Mouse (Mus musculus): ENCODE data around the gene Trim37.

Gene Trim37

GRCm38 (mm10) chr11:87126824-87127816 lies at the start of gene Trim37:
Gene Trim37 (plus strand): TSS chr11:87127077.
- DNase-seq (ENCODE audit: low read depth, low spot score), result peak; percentile 96

- no peak for DNase-seq (ENCODE audit: low read depth, low spot score)
These were observed 43.2 kb upstream of the Trim37 start for GRCm38 (mm10) chr11:87083712-87084111.

- no peak for DNase-seq (ENCODE audit: low read depth, low spot score)
These were observed 41.4 kb upstream of the Trim37 start for GRCm38 (mm10) chr11:87085461-87085860.

DNA sequence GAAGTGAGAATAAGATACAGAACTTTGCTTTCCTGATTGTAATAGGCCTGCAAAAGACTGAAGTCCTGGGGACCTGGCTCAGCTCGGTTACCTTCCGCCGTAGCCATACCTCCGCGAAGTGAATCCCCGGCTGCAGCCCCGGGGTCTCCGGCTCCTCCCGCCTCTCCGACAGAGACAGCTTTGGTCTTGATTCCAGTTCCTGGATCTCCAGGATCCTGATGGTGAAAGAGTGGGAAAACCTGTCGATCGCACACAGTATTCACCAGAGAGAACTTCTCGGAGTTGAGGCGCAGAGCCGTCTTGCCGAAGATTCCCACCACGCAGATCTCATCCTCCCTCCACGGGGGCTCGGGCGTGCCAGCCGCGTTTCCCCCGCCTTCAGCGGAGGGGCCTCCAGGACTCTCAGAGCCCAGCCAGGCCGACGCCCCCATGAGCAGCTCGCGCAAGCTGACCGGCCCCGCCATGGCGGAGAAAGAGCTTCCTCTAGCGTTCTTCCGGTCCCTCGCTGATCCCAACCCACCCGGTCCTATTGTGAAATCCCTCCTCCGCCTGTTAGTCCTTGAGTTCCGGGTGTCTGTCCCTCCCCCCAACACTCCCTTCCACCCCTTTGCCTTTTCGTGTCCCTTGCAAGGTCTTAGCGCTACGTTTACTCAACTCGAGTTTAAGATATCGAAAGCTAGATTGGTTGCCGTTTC lies 40.4 kb upstream of the Trim37 start, which contains the start of gene Smg8:
TSS of gene Smg8 (minus strand) at position 485 of the 695 bp plus-strand sequence.
- peak; percentile 95 for DNase-seq (ENCODE audit: low read depth, low spot score)

- no peak for DNase-seq (ENCODE audit: low read depth, low spot score)
These were observed 39.7 kb upstream of the Trim37 start for GRCm38 (mm10) chr11:87087142-87087541.

DNA sequence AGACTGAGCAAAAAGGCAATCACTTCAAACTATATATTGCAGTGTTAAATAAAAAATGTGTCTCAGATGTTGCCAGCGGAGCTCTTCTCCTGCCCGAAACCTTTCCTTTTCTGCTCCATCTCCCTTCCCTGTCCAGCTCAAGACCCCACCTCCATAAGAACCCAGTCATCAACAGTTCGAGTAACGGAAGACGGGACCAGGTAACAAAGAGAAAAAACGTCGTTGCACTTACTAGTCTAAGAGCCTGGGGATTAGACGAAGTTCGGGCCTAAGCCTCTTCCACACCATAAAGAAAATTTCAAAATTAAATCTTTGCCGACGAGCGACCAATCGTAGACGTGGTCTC lies 18.5 kb upstream of the Trim37 start, which contains the start of gene Prr11:
TSS of gene Prr11 (minus strand) at position 300 of the 346 bp plus-strand sequence.
- DNase-seq (ENCODE audit: low read depth, low spot score), result no peak

DNA sequence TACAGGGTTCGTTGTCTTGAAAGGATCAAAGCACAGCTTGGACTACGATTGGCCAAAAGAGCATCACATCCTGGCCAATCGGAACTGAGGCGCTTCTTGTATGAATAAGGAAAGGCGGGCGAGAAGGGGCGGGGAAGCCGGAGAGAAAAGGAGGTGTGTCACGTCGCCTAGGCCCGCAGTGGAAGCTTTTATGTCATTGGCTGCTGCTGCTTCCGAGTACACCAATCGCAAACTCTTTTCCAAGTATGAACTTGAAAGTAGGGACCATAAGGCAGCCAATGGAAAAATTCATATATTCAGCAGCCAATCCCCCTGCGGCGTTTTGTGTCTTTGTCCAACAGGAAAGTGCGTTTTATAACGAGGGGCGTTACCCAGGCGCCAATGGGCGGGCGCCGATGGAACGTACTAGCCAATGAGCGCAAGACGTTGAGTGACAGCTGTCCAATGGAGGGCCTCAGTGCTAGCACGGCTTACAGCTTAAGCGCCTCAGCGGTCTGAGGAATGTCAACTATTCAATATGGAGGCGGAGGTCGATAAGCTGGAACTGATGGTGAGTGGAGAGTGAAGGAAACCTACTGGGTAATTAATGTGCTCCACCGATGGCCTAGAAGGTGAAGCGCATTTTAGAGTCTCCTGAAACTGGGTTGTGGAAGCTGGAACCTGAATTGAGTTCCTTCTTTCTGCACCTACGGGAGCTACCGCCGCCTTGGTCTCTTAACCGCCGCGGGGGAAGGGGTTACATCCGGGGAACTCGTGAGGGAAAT lies 17.9 kb upstream of the Trim37 start, which contains the start of gene Ska2:
TSS of gene Ska2 (plus strand) at position 480 of the 764 bp plus-strand sequence.
- DNase-seq (ENCODE audit: low read depth, low spot score), result peak; percentile 100

DNA sequence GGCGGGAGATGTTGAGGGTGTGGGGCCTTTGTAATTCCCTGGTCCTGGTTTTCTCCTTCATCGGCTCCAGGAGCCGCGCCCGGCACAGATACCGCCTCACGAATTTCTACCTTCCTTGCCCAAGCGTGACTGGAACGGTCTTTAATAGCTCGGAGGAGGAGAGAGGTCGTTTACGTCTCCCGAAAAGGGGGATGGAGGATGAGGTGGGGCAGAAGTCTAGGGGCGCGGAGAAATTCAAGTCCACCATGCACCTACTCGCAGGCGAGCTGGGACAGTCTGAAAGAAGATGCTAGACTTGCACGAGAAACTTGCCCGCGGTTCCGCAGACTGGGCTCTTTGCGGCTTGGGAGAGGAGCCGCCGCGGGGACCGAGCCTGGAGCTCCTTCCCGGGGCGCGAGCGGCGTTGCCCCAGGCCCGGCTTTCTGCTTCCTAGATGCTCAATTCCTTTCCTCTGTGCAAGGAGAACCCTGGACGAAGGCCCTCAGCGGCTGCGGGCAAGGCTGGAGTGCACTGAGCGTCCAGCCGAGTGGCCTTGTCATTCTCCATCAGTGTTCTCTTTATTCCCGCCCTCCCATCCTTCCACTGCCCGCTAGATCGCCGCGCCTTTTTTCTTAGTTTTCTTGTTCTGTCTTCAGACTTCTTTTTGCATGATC lies 17.2 kb upstream of the Trim37 start:
- peak; percentile 27 for DNase-seq (ENCODE audit: low read depth, low spot score)

- no peak for DNase-seq (ENCODE audit: low read depth, low spot score)
These were observed 16.5 kb upstream of the Trim37 start for GRCm38 (mm10) chr11:87110172-87110909.

- no peak for DNase-seq (ENCODE audit: low read depth, low spot score)
These were observed 5.0 kb upstream of the Trim37 start for GRCm38 (mm10) chr11:87121864-87122263.

DNA sequence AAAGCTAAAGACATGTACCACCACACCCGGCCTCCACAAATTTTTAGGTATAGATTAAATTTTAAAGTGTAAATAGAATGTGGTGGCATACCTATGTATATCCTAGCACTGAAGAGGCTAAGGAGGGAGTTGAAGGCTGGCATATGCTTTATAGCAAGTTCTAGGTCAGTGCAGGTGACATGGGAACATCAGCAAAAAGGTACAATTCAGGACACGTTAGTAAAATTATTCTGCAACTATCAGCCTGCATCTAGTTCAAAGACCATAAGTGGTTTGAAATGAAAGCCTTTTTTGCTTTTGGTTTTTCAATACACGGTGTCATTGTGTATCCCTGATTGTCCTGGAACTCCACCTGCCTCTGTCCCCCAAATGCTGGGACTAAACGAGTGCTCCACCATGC lies 1.3 kb upstream of the Trim37 start:
- no peak for DNase-seq (ENCODE audit: low read depth, low spot score)

- DNase-seq (ENCODE audit: low read depth, low spot score), result no peak
These were observed 525 bp upstream of the Trim37 start for GRCm38 (mm10) chr11:87126281-87126823.

- DNase-seq (ENCODE audit: low read depth, low spot score), result peak; percentile 26
These were observed 9.4 kb downstream of the Trim37 start for GRCm38 (mm10) chr11:87136233-87136632.

DNA sequence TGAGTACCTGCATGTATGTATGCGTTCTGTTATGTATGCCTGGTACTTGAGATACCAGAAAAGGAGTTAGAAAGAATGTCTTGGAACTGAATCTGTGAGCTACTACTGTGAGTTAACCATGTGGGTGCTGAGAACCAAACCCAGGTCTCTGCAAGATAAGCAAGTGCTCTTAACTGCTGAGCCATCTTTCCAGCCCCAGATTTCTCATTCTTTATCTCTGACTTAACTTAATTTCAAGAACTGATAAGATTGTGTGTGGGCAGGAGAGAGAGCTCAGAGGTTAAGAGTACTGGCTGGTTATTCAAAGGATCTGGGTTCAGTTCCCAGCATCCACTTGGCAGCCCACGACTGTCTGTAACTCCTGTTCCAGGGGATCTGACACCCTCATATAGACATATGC lies 31.1 kb downstream of the Trim37 start:
- no peak for DNase-seq (ENCODE audit: low read depth, low spot score)

DNA sequence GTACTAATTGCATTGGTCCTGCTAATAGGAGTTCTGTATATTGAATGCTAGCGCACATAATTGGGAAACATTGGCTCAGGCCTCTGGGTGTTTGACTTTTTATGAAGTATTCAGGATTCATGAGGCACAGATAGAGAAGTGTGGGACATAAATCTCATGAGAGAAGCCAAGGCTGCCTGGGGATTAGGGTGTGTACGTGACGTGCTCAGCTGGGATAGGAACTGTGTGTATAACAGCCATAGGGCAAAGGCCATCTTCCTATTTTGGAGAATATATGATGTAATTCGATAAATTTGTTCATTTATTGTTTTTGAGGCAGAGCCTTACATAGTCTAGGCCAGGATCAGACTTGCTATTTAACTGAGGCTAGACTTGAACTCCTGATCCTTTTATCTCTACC lies 35.8 kb downstream of the Trim37 start:
- no peak for DNase-seq (ENCODE audit: low read depth, low spot score)

GRCm38 (mm10) chr11:87163751-87164150 lies 36.9 kb downstream of the Trim37 start:
- no peak for DNase-seq (ENCODE audit: low read depth, low spot score)

DNA sequence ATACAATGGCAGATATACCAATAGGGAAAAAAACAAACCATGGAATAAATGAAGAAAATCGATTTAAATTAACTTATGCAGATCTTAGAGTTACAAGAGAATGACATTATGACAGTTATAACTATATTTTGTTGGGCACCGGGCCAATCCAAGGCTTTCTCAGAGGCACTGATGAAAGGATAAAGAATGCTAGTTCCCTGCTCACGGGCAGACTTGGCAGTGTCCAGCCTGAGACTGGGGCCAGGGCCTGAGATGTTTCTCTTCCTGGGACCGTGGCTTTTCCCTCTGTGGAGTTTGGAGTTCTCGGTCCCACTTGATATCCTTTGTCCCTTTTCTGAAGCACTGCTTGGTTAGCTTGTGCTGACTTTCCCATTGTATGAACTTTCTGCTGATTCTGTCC lies 46.7 kb downstream of the Trim37 start:
- DNase-seq (ENCODE audit: low read depth, low spot score), result no peak

DNA sequence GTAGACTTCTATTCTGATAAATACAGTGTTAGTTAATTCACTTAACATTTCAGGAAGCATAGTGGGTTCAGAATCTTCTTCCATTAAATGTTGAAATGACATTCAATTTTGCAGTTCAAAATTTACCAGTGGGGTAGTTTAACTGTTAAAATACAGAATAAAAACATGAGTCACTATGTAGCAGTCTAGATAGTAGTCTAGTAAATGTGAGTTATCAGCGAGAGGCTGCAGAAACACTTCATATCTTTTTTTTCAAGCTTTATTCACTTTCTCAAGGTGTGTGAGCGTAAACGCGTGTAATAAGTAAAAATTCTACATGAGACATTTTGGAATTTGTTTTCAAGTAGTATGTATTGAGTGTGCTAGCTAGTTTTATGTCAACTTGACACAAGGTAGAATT lies 48.2 kb downstream of the Trim37 start:
- no peak for DNase-seq (ENCODE audit: low read depth, low spot score)

DNA sequence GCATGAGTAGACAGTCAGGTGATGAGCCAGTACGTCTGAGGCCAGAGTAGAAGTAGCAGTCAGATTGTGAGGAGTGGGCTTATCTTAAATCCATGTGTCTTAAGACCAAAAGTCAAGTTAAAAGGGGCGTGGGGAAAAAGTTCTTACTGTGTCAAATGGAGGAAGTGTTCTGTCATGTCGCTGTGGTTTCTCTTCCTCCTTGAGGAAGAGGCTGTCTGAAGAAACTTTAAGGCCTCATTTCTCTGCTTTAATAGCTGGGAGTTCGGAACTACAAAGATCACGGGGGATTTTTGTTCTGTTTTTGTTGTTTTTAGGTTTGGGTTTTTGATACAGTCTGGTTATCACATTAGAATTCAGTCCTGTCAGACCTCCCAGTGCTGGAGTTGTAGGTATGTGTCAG lies 85.4 kb downstream of the Trim37 start:
- DNase-seq (ENCODE audit: low read depth, low spot score), result no peak

DNA sequence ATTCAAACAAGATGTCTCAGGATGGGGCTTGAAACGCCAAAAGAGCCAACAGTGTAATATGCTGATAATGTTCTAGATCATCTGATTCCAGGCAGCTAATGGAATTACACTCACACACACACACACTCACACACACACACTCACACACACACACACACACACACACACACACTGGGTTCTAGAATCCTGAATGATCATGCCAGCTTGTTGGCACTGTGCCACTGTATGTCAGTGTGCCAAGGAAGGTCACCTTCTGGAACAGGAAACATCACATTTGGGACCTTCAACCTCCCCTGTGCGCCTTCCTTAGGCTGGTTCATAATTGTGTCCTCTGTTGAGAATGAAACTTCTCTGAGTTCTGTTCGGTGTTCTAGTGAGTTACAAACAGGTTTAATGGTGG lies 95.8 kb downstream of the Trim37 start:
- DNase-seq (ENCODE audit: low read depth, low spot score), result no peak
